Mouse (Mus musculus) c-Kit-positive CD71-positive TER-119-positive erythroid progenitor cells, embryonic 14.5 days (primary cell): ENCODE results near the gene Twf1.

ENCODE experiments used
- DNase-seq: peaks from one replicate; pipeline ENCODE4 v3.0.0-alpha.2; 2013; ENCODE audit warnings: low spot score

The Twf1 gene

DNA sequence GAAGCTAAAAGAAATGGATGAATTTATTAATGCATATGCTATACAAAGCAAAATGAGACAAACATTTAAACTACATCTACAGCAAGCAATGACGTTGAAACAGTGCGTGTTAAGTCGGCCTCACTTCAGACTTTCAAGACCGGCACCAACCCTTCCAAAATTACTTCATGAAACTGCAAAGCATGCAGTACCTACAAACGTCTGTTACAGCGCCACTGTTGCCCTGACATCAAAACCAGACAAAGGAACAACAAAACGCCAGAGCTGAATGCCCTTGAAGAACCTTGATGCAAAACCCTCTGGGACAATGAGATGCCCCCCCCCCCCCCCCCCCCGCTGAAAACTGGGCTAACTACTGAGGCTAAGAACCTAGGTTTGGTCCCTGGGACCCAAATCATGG lies 16.9 kb downstream of the Twf1 start:
- no peak for DNase-seq

GRCm38 (mm10) chr15:94571501-94571900 lies 18.2 kb downstream of the Twf1 start:
- no peak for DNase-seq

DNA sequence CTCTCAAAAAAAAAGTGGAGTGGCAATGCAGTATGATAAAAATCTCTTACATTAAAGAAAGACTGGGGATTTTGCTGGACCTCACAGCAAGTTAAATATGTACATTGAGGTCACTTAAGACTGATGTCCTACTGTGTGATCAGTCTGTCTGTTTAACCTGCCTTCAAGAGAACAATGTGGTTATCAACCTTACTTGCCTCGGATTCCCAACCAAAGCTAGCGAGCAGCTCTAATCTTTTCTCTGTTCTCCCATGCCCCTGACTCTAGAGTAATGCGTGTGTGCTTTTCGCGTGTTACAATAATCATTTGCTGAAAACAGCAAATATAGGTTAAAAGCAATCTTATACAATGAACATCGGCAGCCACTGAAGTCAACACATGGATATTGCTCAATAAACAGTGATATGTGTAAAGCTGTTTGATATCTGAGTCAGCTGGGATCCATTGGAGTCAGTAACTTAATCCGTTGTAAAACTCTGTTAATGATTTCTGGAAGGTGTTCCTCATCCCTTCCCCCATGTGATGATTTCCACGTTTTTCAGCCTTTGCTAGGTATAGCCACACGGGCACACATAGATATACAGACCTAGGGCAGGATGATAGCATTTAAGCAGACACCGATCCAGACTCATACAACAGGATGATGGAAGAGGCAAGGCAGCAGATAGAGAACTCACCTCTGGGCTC lies 21.1 kb downstream of the Twf1 start:
- DNase-seq, result no peak

- no peak for DNase-seq
These were observed 23.8 kb downstream of the Twf1 start for GRCm38 (mm10) chr15:94565854-94566253.

- no peak for DNase-seq
These were observed 24.8 kb downstream of the Twf1 start for GRCm38 (mm10) chr15:94564909-94565308.

DNA sequence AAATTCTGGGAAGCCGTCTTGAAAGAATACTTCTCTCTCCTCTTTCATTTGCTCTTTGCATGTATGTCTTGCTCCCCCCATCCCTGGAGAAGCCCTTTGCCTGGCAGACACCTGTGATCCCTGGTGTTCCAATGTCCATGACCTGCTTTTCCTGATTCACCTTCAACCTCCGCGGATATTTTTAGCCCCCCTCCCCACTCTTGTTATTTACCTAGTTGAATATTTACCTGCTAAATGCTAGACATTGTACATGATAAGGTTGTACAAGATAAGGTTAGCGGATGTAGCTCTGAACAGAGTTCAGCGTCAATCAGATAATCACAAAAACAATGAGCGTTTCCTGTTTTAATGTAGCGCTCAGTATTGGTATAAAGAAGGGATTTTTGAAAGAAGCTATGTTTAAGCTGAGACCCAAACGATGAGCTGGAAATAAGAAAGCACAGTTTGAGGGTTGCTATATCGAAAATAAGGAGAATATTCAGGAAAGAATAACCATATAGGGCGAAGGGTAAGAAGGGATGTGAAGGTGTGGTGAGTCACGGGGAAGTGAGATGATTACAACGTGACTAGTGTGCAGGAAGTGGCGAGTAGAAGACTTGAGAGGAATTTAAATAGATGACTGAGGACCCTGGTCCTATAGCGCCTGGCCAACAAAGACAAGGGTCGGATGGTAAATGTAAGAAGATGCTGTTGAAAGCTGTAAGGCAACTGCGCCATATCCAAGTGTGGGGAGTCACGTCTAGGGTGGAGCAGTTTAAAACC lies 30.6 kb downstream of the Twf1 start:
- no peak for DNase-seq

DNA sequence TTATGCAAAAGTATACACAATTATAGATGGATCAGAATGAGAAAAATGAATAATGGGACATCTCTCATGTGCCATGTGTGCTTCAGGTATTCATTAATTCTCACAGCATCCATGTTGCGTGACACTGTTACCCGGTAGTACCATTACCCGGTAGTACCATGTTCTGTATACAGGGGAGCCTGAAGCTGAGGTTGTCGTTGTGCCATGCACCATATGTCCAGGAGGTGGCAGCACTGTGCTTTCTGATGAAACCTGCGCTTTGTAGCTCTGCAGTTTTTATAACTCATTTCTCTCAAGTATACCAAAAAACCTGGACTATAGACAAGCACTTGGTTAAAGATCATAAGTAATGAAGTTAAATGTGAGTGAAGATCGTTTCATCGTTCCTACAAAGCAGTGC lies 32.2 kb downstream of the Twf1 start:
- peak; percentile 70 for DNase-seq

GRCm38 (mm10) chr15:94553536-94553935 lies 36.2 kb downstream of the Twf1 start:
- DNase-seq, result no peak

- no peak for DNase-seq
These were observed 44.8 kb downstream of the Twf1 start for GRCm38 (mm10) chr15:94544844-94545243.

- no peak for DNase-seq
These were observed 45.5 kb downstream of the Twf1 start for GRCm38 (mm10) chr15:94544052-94544636.

DNA sequence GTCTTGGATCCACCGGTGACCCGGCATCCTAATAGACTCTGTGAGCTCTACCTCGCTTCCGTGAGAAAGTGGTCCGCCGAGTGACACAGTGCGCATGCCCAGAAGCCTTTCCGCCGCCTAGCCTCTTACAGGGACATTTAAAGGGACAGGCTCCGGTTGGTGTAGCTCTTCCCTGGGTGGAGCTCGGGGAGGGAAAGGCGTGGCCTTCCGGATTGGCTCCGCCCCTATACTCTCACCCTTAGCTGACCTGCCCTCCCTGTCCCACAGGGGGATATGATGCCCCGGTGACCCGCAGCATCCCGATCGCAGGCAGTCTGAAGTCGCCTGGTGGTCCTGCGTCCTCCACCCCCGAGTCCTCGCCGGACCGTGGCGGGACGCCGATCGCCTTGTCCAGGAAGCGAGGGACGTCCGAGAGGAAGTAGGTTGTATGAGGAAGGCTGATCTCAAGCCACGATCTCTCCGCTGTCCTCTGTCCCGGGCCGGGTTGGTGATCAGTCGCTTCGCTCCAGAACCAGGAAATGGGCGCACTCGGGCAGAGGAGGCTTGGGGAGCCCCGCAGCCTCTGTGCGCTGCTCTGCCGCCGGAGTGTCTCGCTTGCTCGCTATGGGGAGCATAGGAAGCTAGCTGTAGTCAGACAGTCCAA lies 46.2 kb downstream of the Twf1 start, which contains the start of the genes Pus7l and Irak4:
Gene Pus7l, minus strand, starts transcription at position 139 of the 643 bp plus-strand sequence.
Gene Irak4, plus strand, starts transcription at position 235 of the 643 bp plus-strand sequence.
- DNase-seq, result peak; percentile 92

DNA sequence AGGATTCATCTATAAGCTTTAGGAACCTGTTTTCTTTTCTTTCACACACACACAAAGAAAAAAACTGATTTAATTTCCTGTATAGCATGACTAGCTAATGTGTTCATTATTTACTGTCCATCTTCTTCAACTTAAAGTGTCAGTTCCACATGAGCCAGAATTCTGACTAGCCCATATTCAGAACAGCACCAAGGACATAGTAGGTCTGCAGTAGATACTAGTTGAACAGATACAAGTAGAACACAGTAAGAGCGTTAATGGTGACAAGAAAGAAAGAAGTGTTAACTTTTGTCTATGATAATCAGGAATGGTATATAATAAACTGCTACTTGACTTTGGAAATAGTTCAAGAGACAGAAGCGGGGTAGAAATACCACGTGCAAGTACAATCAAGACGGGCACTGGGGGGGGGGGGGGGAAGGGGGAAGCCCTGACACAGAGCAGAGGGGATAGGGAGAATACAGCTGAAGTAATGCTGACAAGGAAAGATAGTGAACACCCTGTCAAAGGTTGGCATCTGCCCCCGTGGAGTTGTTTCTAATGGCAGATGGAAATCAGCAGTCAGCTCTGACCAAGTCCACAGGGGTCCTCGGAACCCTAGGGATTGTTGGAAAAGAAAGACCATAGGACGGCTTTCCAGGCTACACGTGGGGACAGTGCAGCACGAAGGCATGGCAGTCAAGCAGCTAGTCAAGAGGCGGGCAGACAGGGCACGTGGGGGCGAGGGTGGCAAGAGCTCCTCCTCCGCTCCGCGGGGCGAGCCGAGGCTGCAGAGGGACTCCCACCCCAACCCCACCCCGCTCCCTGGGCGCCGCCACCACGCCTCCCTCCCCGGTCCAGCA lies 46.9 kb downstream of the Twf1 start:
- no peak for DNase-seq

DNA sequence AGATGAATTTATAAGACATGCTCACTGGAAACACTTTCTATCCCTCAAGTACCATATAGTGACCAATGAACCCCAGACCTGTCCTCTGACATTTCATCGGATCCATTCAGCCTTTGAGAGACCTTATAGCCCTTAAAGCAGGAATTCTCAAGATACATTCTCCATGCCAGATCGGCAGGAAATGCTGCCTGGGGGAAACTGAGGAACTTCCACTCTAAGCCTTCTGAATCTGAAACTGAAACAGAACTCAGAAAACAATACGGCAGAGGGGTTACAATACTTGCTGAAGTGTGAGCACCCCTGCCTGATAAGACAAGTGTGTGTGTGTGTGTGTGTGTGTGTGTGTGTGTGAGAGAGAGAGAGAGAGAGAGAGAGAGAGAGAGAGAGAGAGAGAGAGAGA lies 50.4 kb downstream of the Twf1 start:
- no peak for DNase-seq

DNA sequence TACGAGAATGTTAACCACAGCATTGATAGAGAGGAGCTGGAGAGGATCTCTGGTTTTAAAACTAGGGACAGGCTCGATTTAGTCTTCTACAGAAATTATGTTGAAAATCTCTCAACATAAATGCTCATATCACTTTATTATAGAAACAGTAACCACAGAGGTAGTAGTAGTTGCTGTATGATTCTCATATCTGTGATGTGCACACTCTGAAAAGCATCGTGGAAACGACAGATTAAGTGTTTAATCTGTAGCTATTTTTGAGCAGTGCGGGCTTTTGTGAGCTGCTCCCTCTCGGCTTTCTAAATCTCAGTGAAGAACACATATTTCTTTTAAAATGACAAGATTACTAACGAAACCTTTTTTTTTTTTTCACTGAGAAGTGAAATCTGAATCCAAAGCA lies 54.2 kb downstream of the Twf1 start:
- DNase-seq, result no peak

DNA sequence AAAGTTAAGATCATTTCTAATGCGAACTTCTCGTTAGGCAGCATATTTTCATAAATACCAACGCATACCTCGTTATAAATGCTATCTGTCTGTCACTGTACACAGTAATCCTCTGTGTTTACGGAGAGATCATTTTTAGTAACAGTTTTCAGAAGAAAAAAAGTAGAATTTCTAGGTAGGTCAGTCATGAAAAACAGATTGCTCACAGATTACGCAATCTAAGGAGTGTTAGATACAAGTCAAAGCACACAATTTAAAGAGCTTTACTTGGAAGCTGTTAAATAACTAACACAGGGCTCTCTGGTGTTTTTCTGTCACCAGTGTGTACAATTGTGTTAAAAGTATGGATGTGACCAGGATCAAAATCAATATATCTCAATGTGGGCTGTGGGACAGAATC lies 56.7 kb downstream of the Twf1 start:
- no peak for DNase-seq

DNA sequence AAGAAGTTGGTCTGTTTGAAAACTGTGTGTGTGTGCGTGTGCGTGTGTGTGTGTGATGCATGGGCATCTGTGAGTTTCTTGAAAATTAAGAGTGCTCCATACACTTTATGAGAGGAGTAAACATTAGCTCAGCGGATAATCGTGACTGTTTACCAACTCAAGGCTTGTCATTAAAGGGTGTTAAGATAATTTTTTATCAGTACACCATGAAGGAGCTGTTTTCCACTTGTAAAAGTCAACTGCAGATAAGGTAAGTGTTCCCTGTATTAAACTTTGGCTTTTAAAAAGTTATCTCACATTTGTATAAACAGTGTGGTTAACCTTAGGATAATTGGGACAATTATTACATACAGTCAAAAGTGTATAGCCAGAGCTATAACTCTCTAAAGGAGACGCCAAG lies 57.4 kb downstream of the Twf1 start:
- no peak for DNase-seq

DNA sequence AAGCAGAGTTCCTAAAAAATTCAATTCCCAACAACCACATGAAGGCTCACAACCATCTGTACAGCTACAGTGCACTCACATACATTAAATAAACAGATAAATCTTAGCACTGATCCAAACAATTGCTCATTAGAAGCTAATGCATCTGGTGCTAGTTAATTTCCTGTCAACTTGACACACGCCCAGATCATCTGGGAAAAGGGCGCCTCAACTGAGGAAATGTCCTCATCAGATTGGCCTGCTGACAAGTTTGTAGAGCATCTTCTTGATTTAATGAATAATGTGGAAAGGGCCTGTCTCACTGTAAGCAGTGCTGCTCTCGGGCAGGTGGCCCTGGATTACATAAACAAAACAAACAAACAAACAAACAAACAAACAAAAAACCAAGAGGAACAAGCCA lies 59.2 kb downstream of the Twf1 start:
- DNase-seq, result no peak
